Mouse (Mus musculus): ENCODE data around the gene Ank.
"Not testable (repeated sequence)": the region's sequence is repeated elsewhere in the genome, so short reads cannot be mapped to it uniquely, and the experiment has no call there.

Ank gene

GRCm38 (mm10) chr15:27466131-27467080 lies at the start of gene Ank:
TSS of gene Ank (plus strand) at chr15:27466677.
- DNase-seq = peak; percentile 77 to 93

- no peak for DNase-seq
Measured at GRCm38 (mm10) chr15:27418566-27419331, 47.7 kb upstream of the Ank start.

- no peak for DNase-seq
Measured at GRCm38 (mm10) chr15:27421531-27421930, 44.9 kb upstream of the Ank start.

- no peak for DNase-seq
Measured at GRCm38 (mm10) chr15:27427581-27427980, 38.9 kb upstream of the Ank start.

- no peak for DNase-seq
Measured at GRCm38 (mm10) chr15:27430241-27430640, 36.2 kb upstream of the Ank start.

- DNase-seq = no peak
Measured at GRCm38 (mm10) chr15:27432851-27433615, 33.4 kb upstream of the Ank start.

- DNase-seq = no peak
Measured at GRCm38 (mm10) chr15:27435409-27435808, 31.1 kb upstream of the Ank start.

GRCm38 (mm10) chr15:27436194-27436593 lies 30.3 kb upstream of the Ank start:
- DNase-seq = no peak

GRCm38 (mm10) chr15:27441053-27441452 lies 25.4 kb upstream of the Ank start:
- no peak for DNase-seq

GRCm38 (mm10) chr15:27441529-27441928 lies 24.9 kb upstream of the Ank start:
- DNase-seq = no peak

GRCm38 (mm10) chr15:27441951-27442350 lies 24.5 kb upstream of the Ank start:
- no peak for DNase-seq

- DNase-seq = no peak
Measured at GRCm38 (mm10) chr15:27444772-27445347, 21.6 kb upstream of the Ank start.

- no peak for DNase-seq
Measured at GRCm38 (mm10) chr15:27450689-27451088, 15.8 kb upstream of the Ank start.

- DNase-seq = no peak
Measured at GRCm38 (mm10) chr15:27451760-27452159, 14.7 kb upstream of the Ank start.

GRCm38 (mm10) chr15:27452496-27452895 lies 14.0 kb upstream of the Ank start:
- no peak for DNase-seq

GRCm38 (mm10) chr15:27457001-27457400 lies 9.5 kb upstream of the Ank start:
- no peak for DNase-seq

GRCm38 (mm10) chr15:27459781-27460180 lies 6.7 kb upstream of the Ank start:
- not testable (repeated sequence) for DNase-seq

- peak in 1 of 2 experiments; percentile 28 for DNase-seq
Measured at GRCm38 (mm10) chr15:27461336-27462245, 4.9 kb upstream of the Ank start.

- DNase-seq = no peak
Measured at GRCm38 (mm10) chr15:27463876-27464275, 2.6 kb upstream of the Ank start.

GRCm38 (mm10) chr15:27465391-27466005 lies 979 bp upstream of the Ank start:
- DNase-seq = peak; percentile 53 to 58

GRCm38 (mm10) chr15:27467081-27467491 lies 609 bp downstream of the Ank start:
- DNase-seq = no peak
